Mouse (Mus musculus): ENCODE measurements at regions not wholly inside any gene's neighbourhood (a gene's known extent, or its start where the extent isn't known, plus 50 kb on each side); places are given as distances from the start of the nearest gene placed in this dataset.

DNA sequence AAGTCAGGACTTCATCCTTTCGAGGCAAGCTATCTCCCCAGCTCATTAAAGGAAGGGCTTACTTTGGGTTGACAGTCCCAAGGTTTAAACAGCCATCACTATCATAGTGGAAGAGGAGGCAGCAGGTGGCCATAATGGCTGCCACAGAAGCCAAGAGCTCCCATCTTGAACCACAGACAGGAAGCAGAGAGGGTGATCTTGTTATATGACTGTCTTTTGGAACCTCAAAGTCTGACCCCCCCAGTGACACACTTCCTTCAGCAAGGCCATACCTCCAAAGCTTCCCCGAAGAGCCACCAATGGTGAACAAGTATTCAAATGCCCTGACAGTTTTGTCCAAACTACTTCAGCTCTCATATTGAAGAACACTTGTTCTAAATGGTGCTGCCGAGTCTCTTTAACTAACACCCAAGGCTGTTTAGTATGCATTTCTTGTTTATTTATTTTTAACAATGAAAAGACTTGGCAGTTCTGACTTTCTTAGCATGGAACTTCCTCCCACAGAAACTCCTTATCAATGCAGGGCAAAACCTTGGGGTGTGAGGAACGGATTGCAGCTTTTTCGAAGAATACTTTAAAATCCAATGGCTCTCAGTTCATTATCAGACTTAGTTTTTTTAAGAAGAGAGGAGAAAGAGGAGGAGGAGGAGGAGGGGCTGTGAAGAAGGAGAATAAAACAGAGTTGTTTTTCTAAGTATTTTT, 79.8 kb upstream of the Tnik start:
- no peak for DNase-seq

DNA sequence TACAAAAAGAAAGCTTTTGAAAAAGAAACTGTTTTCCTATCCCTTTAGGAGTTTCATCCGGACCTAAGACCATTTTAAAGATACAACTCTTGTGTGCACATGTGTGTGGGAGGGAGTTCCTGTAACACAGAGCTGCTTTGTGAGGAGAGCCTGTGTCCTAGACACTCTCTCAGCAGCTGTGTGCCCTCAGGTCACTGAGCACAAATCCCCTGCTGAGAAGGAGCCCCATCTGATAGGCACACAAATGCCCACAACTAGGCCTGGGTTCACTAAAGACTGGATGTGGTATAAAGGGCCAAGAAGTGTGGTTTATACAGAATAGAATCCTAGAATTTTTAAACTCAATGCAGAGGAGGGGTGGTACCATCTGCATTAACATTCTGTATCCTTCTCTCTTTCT, 77.5 kb upstream of the Tnik start:
- DNase-seq = no peak

DNA sequence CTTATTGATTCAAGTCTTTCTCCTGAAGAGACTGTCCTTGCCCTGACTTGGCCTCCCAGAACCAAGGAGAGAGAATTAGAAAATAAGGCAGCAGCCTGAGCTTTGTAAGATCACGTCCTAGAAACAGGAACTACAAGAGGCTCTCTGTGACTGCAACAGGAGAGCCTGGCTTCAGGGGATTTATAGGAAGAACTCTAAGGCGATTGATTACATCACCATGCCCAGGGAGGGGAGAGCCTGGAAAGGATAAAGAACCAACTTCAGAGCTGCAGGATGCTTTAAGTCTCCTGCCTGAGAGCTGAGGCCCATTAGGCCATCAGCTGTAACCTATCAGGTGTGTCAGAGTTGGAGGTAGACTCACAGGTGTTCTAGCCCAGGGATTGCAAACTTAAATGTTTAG, 77.1 kb upstream of the Tnik start:
- no peak for DNase-seq

DNA sequence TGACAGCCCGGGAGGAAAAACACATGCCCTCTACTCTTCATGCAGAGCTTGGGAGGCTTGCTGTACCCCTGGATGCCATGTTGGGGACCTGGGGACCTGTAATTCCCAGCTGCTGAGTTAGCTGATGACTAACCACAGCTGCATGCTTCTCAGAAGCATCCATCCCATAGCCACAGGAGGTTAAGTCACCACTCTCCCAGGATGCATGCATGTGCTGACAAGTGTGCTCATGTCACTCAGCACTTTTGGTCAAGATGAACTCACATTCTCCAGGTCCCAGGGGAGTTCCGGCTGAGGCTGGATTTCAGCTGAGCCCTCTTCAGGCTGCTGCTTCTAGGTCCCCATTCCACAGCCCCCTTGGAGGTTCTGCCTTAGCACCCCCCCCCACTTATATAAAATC, 73.6 kb upstream of the Tnik start:
- peak in 1 of 2 experiments; percentile 8 for DNase-seq

DNA sequence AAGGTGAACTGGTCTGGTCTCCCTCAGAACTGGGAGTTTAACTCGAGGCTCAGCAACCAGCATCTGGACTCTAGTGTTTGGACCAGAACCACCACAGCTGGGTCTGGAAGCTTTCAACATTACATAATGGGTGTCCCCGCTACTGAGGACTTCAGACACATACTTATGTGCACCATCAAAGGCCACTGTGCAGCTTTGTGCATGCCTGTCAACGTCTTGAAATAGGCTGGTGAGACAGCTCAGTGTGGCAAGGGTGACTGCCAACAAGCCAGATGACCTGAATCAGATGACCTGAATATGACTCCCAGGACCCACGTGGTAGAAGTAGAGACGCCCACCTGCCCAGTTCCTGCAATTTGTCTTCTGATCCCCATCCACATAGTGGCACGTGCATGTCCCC, 72.8 kb upstream of the Tnik start:
- peak; percentile 31 to 36 for DNase-seq

DNA sequence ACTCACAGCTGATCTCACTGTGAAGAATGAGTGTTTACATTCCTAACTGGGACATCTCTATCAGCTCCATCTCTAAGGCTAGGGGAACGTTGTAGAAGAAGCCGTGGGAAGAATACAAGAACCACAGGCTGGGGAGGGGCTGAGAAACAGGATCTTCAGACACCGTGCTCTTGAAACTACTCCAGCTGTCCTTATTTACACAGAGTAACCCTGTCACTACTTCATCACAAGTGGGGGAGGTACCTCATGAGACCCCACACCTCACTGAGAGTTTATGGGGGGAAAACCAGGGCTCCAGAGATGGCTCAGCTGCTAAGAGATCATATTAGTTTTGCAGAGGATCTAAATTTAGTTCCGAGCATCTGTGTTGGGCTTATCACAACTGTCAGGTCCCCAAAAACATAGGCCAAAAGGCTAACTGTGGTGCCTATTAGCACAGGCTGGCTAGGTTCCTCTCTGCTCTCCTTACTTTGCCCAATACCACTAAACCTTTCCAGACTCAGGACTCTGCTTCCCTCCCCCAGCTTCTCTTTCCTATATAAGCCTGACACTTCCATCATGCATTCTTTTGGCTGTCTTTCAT, 68.5 kb upstream of the Tnik start:
- no peak for DNase-seq

DNA sequence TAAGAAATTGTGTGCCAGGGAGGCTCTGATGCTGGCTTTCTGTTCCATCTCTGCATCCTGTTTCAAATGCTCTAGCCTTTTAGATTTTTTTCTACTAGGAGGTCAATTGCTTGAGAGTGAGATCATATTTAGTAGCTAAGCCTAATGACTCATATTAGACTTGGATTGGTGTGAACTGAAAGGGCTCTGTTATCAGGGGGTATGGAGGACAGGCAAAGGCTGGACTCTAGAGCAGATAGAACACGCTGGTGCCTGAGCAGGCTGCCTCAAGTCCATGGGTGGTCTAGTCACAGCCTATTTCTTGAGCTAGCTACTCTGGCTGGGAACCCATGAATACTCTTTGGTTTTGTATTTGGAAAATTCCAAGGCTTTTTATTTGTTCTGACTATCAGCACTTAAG, 66.2 kb upstream of the Tnik start:
- DNase-seq = peak; percentile 10 to 15

DNA sequence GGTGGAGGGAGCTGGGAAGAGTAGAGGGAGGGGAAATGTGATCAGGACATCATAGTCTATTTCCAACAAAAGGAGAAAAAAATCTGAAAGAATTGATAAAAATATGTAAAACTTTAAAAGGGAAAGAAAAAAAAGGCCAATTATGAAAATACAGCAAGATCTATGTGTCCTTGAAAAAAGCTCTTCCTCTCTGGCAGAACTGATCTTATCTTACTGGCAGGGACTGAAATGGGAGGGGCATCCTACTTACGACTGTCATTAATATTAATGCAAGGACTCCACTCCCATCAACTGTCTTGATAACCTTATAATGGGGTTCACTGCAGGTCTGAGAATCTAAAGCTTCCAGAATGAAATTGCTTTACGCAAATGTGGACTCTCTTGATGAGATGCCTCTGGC, 53.7 kb upstream of the Tnik start:
- DNase-seq = no peak

DNA sequence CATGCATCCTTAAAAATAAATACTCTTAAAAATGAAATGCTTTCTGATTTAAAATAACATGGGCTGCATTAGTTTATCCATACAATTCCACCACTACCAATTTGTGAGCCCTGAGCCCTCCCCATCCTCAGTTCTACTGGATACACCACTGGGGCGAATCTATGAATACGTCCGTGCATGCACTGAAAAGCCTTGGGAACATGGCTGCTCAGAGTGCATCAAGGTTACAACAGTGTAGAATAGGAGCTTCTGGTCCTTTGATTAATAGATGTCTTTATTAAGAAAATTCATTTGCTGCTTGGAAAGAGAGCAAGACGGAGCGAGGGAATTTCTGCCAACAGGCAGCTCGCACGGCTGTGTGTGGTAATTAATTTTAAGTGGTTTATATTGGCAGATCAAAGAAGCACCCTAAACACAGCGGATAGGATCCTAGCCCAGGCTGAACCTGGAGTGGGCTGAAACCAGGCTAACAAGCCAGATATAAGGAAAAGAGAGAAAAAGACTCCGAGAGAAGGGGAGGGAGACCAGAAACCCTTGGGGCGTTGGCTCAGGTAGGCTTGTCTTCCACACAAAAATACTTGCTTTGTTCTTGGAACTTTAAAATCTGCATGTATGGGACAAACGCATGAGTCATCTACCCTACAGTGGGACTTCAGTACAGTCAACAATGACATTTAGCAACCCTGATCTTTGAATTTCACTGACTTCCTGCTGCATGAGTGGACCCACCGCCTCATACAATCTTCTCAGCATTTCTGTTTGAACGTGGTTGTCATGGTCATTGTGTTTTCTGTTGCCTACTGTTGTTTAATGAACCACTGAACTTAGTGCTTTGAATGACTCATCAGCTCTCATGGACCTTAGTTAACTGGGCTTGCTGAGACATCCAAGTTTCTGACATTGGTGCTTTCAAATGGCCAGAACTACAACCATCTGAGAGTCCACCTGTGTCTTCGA, 51.9 kb upstream of the Tnik start:
- DNase-seq = no peak
